Mouse (Mus musculus) heart, embryonic 14.5 days (tissue): ENCODE data around the gene Shbg. TPM values are rescaled to one million over a fixed set of nuclear protein-coding genes. Genes with fewer than 3 reads are reported as not detected.

Experiments
- ATAC-seq: fragments of 200-750 bp; cut with Nextera tagmentation; 2 replicates; pipeline ENCODE4 v1.8.0; 2017; ENCODE audit warnings: low read depth, moderate TSS enrichment; ENCODE audit not compliant: insufficient number of reproducible peaks, insufficient read depth, low FRiP score
- H3K27ac ChIP-seq, 2 experiments: fragments of 200-500 bp in 1 of 2; fragments of 300-500 bp in 1 of 2; sonication (generic) in 1 of 2; replicated peaks in 1 of 2; 2 replicates each; pipeline ENCODE4 v1.5.1; 2012 to 2014; ENCODE audit warnings: low read depth in 2 of 2, low read length in 2 of 2, control low read depth in 1 of 2, mild to moderate bottlenecking in 1 of 2, mixed read lengths in 1 of 2; ENCODE audit not compliant: control insufficient read depth in 1 of 2, insufficient read depth in 1 of 2
- H3K27me3 ChIP-seq: fragments of 300-500 bp; sonication (generic); 2 replicates; pipeline ENCODE4 v1.6.1; 2014; ENCODE audit warnings: mild to moderate bottlenecking, low read length, control low read depth; ENCODE audit not compliant: control insufficient read depth, insufficient read depth
- H3K36me3 ChIP-seq: fragments of 300-500 bp; sonication (generic); 2 replicates; pipeline ENCODE4 v1.6.1; 2014; ENCODE audit warnings: mild to moderate bottlenecking, control low read depth, low read length, mixed read lengths; ENCODE audit not compliant: control insufficient read depth, insufficient read depth
- H3K4me1 ChIP-seq, 2 experiments: fragments of 200-500 bp in 1 of 2; fragments of 300-500 bp in 1 of 2; sonication (generic) in 1 of 2; 2 replicates each; pipeline ENCODE4 v1.6.1; 2012 to 2014; ENCODE audit warnings: low read length in 2 of 2, control low read depth in 1 of 2, mixed read lengths in 1 of 2; ENCODE audit not compliant: control insufficient read depth in 2 of 2, insufficient read depth in 2 of 2
- H3K4me2 ChIP-seq: fragments of 300-500 bp; sonication (generic); 2 replicates; pipeline ENCODE4 v1.6.1; 2014; ENCODE audit warnings: mild to moderate bottlenecking, low read length
- H3K4me3 ChIP-seq, 2 experiments: fragments of 200-500 bp in 1 of 2; fragments of 300-500 bp in 1 of 2; sonication (generic) in 1 of 2; 2 replicates each; pipeline ENCODE4 v1.5.1; 2012 to 2014; ENCODE audit warnings: low read length in 2 of 2, mild to moderate bottlenecking in 2 of 2, control low read depth in 1 of 2, low read depth in 1 of 2, moderate library complexity in 1 of 2; ENCODE audit not compliant: control insufficient read depth in 1 of 2, insufficient read depth in 1 of 2
- H3K9ac ChIP-seq: fragments of 300-500 bp; sonication (generic); 2 replicates; pipeline ENCODE4 v1.6.1; 2014; ENCODE audit warnings: mild to moderate bottlenecking, low read length
- H3K9me3 ChIP-seq: fragments of 300-500 bp; sonication (generic); 2 replicates; pipeline ENCODE4 v1.6.1; 2016; ENCODE audit warnings: low read length, control low read depth; ENCODE audit not compliant: control insufficient read depth
- WGBS: fragments of 180-500 bp; shearing (Covaris S2); extraction: QIAGEN DNeasy Blood & Tissue Kit; methylation state at CpG from one replicate; pipeline ENCODE4 v1.1.7; 2014; 5-methylcytosine and 5-hydroxymethylcytosine counted together
- polyA plus RNA-seq: library from polyadenylated mRNA; unstranded; fragments of >200 nt; fragmentation: Nextera tagmentation; extraction: Ambion mirVana; gene quantifications from 2 replicates; pipeline ENCODE4 v1.2.1, GENCODE M21; 2014

Shbg gene
- polyA plus RNA-seq, 1 experiment from 2014 or later: not detected

- no peaks in the 10 kb centered on the region for H3K9me3 ChIP-seq
- peaks cover 8 to 20% of the 10 kb centered on the region in 2 experiments for H3K4me1 ChIP-seq
- H3K27ac ChIP-seq: peak within 1 kb of the TSS; percentile 91 to 99
- H3K9ac ChIP-seq: peak within 1 kb of the TSS; percentile 78
- peak within 1 kb of the TSS; percentile 57 to 85 for H3K4me3 ChIP-seq
- peaks cover 65% of the 10 kb centered on the region for H3K36me3 ChIP-seq
- H3K27me3 ChIP-seq: no peaks in the 10 kb centered on the region
- ATAC-seq: peak; percentile 95
- H3K4me2 ChIP-seq: peak within 1 kb of the TSS; percentile 68
- under 1% methylated on average over 48 of the region's 48 CpGs for WGBS
Measured at GRCm38 (mm10) chr11:69662213-69662966, 44.7 kb upstream of the Shbg start, which contains the start of gene Mpdu1. TSS of gene Mpdu1 (minus strand) at chr11:69662642.

DNA sequence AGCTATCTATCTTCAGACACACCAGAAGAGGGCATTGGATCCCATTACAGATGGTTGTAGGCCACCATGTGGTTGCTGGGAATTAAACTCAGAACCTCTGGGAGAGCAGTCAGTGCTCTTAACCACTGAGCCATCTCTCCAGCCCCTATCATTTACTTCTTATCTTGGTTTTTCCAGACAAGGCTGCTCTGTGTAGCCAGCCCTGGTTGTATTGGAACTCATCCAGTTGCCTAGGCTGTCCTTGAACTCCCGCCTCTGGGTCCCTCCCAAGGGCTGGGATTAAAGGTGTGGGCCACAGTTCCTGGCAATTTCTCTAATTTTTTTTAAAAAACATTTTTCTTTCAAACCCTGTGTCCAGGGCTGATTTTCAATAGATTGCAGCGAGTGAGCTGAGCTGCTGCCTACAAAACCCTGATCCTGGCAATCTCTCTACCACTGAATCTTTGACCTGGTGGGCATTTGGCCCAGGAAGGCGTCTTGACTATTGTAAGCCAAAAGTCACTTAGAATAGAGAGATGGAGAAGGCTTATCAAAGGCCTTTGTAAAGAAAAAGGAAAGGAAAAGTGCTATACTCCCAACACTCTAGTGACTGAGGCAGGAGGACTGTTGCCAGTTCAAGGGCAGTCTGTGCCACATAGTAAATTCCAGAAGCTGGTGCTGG lies 43.6 kb upstream of the Shbg start:
- 64% methylated on average over 3 of the region's 3 CpGs for WGBS
- Histone ChIP-seq H3K9me3 (no peaks in the 10 kb centered on the region), H3K4me2 (peak overlapping the region; percentile 68), H3K9ac (peak overlapping the region; percentile 78), H3K27me3 (no peaks in the 10 kb centered on the region), H3K27ac (peak overlapping the region; percentile 91 to 99), H3K4me1 (peaks cover 8 to 20% of the 10 kb centered on the region in 2 experiments), H3K36me3 (peaks cover 66% of the 10 kb centered on the region), H3K4me3 (peak overlapping the region; percentile 57 to 85)
- ATAC-seq: no peak

- Histone ChIP-seq H3K27ac (no peak overlapping the region), H3K36me3 (peaks cover 63% of the 10 kb centered on the region)
- 83% methylated on average over 15 of the region's 15 CpGs for WGBS
Measured at GRCm38 (mm10) chr11:69657462-69657881, 39.8 kb upstream of the Shbg start.

GRCm38 (mm10) chr11:69656617-69657461 lies 39.1 kb upstream of the Shbg start:
- Histone ChIP-seq H3K9ac (no peak overlapping the region), H3K4me2 (no peak overlapping the region), H3K4me1 (peaks cover 4 to 19% of the 10 kb centered on the region in 2 experiments), H3K9me3 (no peaks in the 10 kb centered on the region), H3K27ac (no peak overlapping the region), H3K27me3 (no peaks in the 10 kb centered on the region), H3K4me3 (no peak overlapping the region), H3K36me3 (peaks cover 69% of the 10 kb centered on the region)
- ATAC-seq: no peak
- WGBS: 76% methylated on average over 10 of the region's 10 CpGs

More at GRCm38 (mm10) chr11:69657462-69657881, 39.8 kb upstream of the Shbg start:
- Histone ChIP-seq H3K4me1 (peaks cover 4 to 19% of the 10 kb centered on the region in 2 experiments), H3K9me3 (no peaks in the 10 kb centered on the region), H3K4me3 (no peak overlapping the region), H3K9ac (no peak overlapping the region), H3K27me3 (no peaks in the 10 kb centered on the region), H3K4me2 (no peak overlapping the region)
- no peak for ATAC-seq

DNA sequence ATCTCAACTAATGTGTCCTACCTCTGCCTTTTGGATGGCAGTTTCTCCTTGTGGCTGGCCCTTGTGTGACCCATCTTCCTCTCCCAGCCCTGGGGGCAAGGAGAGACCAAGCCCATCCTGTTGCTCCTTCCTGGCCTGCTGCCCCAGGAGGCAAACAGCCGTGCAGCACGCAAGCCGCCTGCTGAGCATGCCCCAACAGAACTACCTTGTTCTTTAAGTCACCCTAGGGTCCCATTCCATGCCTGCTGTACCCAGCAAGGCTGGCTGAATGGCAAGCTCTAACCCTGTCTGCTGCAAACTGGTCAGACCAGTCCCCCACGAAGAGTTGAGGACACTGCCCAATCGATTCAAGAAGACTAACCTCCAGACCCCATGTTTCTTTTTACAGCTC lies 38.4 kb upstream of the Shbg start:
- Histone ChIP-seq H3K4me3 (no peak overlapping the region), H3K4me2 (no peak overlapping the region), H3K27me3 (no peaks in the 10 kb centered on the region), H3K36me3 (peaks cover 77% of the 10 kb centered on the region), H3K4me1 (peaks cover 2 to 12% of the 10 kb centered on the region in 2 experiments; a peak in 3 of 4 replicates), H3K9ac (no peak overlapping the region), H3K9me3 (no peaks in the 10 kb centered on the region), H3K27ac (no peak overlapping the region)
- WGBS: 72% methylated on average over 5 of the region's 5 CpGs
- ATAC-seq: no peak

DNA sequence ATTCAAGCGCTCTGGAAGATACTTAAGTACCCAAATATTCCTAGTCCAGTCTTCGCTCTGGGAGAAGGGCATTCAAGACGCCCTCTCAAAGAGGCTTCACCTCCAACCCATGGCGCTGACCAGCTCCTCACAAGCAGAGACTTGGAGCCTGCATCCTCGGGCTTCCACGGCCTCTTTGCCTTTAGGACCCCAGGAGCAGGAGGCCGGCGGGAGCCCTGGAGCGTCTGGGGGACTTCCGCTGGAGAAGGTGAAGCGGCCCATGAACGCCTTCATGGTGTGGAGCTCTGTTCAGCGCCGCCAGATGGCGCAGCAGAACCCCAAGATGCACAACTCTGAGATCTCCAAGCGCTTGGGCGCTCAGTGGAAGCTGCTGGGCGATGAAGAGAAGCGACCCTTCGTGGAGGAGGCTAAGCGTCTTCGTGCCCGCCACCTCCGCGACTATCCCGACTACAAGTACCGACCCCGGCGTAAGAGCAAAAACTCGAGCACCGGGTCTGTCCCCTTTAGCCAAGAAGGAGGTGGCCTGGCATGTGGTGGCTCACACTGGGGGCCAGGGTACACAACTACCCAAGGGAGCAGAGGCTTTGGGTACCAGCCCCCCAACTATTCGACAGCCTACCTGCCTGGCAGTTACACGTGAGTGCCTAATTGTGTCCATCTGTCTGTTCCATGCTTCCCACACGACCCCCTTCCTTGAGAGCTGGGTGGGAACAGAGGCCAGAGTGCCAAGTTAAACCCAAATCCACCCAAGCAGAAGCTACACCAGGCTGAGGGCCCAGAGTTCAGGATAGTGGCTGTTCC lies 37.8 kb upstream of the Shbg start, which contains the start of gene Sox15:
Gene Sox15 (plus strand): TSS at position 51 of the 801 bp plus-strand sequence.
- Histone ChIP-seq H3K27me3 (no peaks in the 10 kb centered on the region), H3K4me2 (peak within 1 kb of the TSS; percentile 19), H3K4me3 (no peak within 1 kb of the TSS), H3K9ac (no peak within 1 kb of the TSS), H3K9me3 (no peaks in the 10 kb centered on the region), H3K36me3 (peaks cover 83% of the 10 kb centered on the region), H3K27ac (peak within 1 kb of the TSS in 1 of 2 experiments; percentile 16; a peak in 1 of 4 replicates), H3K4me1 (peaks cover 2 to 11% of the 10 kb centered on the region in 2 experiments; a peak in 3 of 4 replicates)
- no peak for ATAC-seq
- 24% methylated on average over 34 of the region's 34 CpGs for WGBS
